Mouse (Mus musculus) B cell, adult 62 days (primary cell): Measurements from ENCODE around the gene Snx19. TPM values are rescaled to one million over a fixed set of nuclear protein-coding genes. Genes with fewer than 3 reads are reported as not detected.

Source experiments
- total RNA-seq: library from RNA; stranded (reverse); gene quantifications from 4 replicates; pipeline ENCODE4 v1.2.4, GENCODE M21; 2023

Gene Snx19
- 24.2 to 25.2 TPM (median 24.8 TPM) in 4 replicates for total RNA-seq

DNA sequence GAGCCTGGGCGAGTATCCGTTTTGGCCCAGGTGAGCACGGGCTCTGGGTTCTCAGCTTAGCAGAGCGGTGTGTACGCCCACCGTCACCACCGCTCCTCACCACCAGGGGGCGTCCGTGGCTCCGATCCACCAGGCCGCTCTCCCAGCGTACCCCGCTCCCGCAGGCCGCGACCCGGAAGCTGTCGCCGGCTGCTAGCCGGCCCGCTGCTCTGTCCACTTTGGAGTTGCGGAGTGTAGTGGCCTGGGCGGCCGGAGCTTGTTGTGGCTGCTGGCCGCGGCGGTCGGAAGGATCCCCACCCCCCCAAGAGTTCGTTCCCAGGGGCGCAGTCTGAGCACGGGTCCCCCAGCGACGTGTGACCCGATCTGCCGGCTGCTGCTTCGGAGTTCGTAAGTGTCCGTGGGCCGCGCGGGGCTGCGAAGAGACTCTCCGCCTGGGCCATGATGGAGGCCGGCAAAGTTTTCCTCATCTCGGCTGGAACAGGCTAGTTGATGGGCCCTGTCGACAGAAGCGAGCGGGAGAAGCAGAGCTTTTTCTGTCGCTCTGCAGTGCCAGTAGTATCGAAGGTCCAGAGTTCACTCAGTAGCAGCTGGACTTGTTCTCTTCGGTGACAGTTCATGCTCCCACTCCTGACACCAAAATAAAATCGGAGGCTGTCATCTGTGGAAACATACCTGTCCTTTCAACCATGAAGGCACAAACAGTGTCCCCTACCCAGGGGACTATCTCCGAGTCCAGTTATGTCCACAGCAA lies at the start of gene Snx19:
Gene Snx19 (plus strand): TSS at position 227 of the 751 bp plus-strand sequence.

